Mouse (Mus musculus) neural tube, embryonic 10.5 days (tissue): Measurements from ENCODE around the gene Pde2a.

Experiments used
- DNase-seq: peaks from one replicate; pipeline ENCODE4 v3.0.0-alpha.2; 2017; ENCODE audit warnings: low spot score; ENCODE audit errors: extremely low spot score

Pde2a gene

DNA sequence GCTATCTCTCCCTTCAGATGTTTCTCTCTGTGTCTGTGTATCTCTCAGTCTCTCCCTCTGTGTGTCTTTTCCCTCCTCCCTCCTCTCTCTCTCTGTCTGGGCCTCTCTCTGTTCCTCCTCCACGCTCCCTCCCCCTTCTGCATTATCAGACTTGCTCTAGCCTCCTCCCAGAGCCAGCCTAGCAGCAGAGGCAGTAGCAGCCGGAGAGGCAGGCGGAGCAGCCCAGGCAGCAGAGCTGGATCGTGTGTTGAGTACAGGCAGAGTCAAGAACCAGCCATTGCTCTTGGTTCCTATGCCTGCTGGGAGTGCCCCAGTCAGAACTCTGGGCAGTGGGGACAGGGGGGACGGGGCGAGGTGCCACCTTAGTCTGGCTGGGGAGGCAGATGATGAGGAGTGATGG, at the start of gene Pde2a:
TSS of gene Pde2a (plus strand) at position 163 of the 400 bp plus-strand sequence.
- no peak for DNase-seq

- DNase-seq = no peak
These were observed 48.4 kb upstream of the Pde2a start for GRCm38 (mm10) chr7:101373082-101373481.

- no peak for DNase-seq
These were observed 47.3 kb upstream of the Pde2a start for GRCm38 (mm10) chr7:101374155-101374554.

DNA sequence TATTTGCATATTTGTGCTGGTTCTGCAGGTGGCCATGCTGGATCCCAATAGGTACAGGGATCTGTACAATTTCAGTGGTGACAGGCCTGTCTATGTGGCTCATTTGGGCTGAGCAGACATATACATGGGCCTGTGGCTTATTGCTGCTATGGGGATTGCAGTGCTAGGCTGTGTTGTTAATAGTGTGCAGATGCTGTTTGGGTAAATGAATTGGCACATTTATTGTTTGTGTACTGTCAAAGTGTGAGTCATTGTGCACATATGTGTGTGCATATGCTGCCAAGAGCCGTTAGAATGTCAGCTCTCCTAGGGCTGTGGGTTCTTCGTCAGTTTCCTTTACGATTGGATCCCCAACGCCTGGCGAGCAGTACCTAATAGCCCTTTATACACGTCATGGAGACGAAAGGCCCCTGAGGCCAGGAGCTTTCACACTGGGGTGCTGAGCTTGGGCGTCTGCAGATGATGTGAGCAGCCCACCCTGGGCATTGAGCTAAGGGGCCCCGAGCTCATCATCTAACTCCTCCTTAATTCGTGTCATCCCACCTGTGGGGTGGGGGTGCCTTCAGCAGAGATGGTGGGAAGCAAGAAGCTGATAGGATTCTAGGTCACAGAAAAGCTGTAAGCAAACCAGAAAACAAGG, 44.7 kb upstream of the Pde2a start:
- DNase-seq = no peak

DNA sequence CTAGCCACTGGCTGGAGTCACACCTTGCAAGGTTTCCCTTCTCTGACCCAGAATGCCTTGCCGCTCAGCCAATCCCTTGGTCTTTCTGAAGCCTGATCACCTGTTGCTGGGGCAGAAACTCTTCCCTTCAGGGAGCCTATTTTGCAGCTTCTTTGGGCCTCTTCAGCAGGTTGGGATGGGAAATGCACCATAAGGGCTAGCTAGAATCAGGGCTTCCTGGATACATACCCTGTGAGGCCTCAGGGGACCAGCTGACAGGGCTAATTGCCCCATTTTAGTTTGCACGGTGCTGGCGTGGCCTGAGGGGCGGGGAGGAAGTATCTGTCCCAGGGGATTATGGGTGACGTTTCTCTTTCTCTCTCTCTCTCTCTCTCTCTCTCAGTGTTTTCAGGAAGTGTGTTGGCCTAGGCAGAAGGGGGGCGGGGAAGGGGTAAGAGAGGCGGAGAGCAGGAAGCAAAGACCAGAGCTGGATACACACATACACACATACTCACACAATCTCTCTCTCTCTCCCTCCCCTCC, 43.7 kb upstream of the Pde2a start:
- peak; percentile 22 for DNase-seq

DNA sequence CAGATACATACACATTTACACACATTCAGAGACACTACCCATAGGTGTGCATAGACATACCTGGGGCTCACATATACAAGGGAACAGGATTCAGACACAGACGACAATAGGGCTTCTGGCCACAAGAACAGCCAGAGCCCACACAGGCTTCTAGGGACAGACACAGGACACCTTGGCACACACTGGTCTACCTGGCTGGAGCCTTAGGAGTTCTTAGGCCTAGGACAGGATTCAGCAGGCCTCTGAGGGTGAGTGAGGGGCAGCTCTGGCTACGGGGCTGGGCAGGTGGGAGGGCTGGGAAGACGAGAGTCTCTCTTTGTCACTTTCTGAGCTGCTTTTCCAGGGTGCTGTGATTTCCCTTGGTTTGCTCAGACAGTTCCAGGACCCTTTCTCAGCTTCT, 43.2 kb upstream of the Pde2a start:
- DNase-seq = no peak

- DNase-seq = no peak
These were observed 42.6 kb upstream of the Pde2a start for GRCm38 (mm10) chr7:101378796-101379465.

DNA sequence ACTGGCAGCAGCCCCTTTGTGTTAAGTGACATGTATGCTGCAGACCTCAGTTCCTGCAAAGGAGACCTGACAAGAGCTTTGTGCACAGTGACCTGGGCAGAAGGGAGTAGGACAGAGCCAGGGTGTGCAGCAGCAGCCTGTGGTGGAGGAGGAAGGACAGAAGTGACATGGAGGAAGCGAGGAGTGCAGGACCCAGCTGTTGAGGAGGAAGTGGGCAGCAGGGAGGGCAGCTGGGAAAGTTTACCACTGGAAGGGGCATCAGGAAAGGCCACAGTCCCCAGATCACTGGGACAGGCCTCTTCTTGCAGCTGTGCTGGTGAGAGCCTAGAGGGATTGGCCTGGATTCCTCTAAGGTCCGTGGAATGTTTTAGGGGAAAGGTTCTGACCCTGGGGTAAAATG, 41.8 kb upstream of the Pde2a start:
- DNase-seq = no peak

DNA sequence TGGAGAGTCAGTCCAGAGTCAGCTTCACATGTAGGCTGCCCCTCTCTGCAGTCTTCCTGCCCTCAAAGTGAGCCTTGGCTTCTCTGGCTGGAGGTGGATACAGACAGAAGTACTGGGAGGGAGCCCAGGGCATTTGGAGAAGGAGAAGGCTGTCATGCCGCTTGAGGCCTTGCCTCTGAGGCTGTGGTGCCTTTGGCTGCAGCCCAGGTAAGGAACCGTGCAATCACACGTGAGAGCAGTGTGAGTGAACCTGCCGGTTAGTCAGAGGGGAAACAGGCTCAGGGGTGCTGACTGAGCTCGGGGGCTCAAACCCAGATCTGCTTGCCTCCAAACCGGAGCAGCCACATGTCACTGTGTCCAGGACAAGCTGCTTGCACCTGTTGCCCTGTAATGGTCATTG, 40.0 kb upstream of the Pde2a start:
- no peak for DNase-seq

GRCm38 (mm10) chr7:101382378-101382777, 39.1 kb upstream of the Pde2a start:
- DNase-seq = no peak

- no peak for DNase-seq
These were observed 37.7 kb upstream of the Pde2a start for GRCm38 (mm10) chr7:101383756-101384155.

DNA sequence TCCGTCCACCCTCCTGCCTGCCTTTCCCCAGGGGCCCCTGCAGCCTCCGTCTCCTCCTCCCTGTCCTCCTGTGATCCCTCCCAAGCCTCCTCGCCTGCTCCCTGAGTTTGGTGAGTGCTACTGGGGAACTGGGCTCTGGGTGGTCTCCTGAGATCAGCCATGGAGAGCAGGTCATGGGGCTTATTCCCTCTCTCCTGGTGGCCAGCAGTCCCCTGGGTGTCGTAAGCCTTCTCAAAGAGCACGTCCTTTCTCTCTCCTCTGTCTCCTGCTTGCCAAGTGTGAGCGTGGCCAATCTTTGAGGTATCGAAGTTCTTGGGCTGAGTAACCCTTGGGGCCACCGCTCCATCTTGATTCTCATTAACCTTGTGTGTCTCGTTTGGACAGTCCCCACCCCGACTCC, 36.6 kb upstream of the Pde2a start:
- no peak for DNase-seq

GRCm38 (mm10) chr7:101385331-101385733, 36.2 kb upstream of the Pde2a start:
- no peak for DNase-seq

DNA sequence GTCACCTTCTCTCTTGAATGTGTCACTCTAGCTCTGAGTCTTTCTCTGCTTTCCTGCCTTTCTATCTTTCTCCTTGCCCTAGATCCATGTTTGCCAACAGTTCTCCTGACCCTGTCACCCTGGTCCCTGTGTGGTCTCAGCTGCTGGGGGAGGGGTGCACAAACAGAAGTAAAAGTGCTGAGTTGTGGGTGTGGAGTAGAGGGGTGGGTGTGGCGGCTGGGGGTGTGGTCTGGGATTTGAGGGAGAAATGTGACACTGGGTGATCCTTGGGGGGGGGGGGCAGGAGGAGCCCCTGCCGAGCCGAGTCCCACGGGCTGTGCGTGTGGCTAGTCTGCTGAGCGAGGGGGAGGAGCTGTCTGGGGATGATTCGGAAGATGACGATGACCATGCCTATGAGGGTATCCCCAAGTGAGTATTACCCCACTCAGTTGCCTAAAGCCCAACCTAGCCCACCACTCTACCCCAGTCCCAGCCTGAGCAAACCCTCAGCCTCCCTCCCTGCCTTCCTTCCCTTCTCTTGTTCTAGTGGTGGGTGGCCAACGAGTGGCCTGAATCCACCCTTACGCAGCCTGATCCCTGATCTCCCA, 35.5 kb upstream of the Pde2a start:
- no peak for DNase-seq

GRCm38 (mm10) chr7:101389256-101389655, 32.2 kb upstream of the Pde2a start:
- DNase-seq = no peak

DNA sequence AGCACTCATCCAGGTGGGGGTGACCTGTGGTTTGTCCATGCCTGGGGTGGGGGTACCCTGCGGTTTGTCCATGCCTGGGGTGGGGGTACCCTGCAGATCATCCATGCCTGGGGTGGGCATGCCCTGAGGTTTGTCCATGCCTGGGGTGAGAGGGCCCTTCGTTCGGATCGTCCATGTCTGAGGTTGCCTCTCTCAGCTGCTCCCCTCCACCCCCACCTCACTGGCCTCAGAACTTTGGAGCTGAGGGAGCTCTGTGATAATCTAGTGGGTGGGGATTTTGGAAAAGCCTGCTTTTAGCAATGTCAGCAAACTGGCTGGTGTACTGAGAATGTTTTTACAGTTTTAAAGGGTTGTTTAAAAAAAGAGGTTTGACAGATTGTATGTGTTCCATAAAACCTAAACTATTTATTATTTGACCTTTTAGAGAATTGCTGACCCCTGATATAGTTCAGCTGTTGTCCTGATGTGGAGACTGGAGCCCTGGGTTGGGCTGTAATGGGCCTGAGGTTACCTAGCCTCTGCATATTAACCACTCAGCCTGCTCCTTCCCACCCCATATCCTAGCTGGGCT, 29.5 kb upstream of the Pde2a start:
- DNase-seq = no peak

GRCm38 (mm10) chr7:101393015-101393414, 28.5 kb upstream of the Pde2a start:
- DNase-seq = no peak

DNA sequence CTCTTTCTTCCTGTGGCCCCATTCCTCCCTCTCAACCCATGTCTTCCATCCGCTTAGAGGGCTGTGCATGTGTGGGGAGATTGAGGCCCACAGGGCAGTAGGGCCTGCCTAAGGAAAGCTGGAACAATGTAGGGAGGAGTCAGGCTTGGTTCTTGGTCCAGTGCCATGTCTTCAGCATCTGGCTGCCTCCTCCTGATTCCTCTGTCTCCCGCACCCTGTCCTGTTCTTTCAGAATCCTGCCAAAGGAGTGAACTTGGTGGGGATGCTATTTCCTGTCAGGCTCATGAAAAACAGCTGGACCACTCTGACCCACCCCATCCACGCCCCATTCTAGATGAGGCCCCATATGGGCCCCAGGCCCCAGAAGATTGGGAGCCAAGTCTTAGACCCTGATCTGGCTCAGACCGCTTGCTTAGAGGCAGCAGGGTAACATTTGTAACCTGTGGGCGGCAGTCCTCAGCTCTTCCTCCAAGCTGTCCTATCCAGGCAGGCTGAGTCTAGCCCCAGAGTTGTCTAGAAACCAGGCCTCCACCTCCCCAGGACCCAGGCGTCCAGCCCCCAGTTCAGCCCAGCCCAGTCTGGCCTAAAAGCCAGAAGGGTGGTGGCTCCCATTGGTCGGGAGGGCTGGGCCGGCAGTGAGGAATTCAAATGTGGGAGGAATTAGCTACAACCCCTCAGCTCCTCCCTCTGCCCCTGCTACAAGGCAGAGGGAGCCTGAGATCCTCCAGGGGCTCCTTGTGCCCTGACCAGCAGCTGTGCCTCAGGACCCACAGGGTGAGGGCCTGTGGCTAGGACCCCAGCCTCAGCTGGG, 27.6 kb upstream of the Pde2a start:
- DNase-seq = peak; percentile 43

GRCm38 (mm10) chr7:101394569-101394968, 26.9 kb upstream of the Pde2a start:
- no peak for DNase-seq

DNA sequence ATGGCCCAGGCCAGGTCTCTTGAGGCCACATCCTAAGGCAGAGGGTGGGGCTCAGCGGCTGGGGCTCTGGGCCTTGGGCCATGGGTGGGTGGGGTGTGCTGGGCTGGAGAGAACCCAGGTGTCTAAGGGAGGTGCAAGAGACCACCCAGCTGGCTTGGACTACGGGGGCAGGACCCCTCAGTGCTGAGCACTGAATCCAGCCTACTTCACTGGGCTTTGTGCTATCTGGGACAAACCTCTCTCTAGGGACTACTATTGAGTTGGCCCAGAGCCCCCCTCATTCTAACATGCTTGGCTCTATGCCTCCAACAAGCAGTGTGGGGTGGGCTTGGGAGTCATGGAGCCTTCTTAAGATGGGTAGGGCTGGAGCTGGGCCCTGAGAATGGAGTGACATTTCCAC, 26.0 kb upstream of the Pde2a start:
- no peak for DNase-seq

DNA sequence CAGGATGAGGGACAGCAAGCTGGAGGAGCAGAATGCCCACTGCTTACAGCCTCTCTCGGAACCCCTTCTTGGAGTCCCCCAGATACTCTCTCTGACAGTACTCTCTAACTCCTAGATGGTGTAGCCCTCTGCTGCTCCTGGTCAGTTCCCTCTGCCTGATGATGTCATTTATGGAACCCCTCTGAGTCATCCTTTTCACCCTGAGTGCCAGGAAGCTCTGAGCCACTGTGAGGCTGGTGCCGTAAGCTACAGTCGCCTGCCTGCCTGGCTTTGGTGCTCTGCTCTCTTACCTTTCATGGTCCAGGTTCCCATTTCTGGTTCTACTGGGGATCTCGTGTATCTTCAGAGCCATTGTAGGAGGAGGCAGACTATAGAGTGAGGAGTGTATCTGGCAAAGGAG, 24.3 kb upstream of the Pde2a start:
- DNase-seq = no peak

GRCm38 (mm10) chr7:101401510-101401909, 20.0 kb upstream of the Pde2a start:
- DNase-seq = no peak
